Mouse (Mus musculus): ENCODE results near the gene Pou2f2.

Gene Pou2f2

DNA sequence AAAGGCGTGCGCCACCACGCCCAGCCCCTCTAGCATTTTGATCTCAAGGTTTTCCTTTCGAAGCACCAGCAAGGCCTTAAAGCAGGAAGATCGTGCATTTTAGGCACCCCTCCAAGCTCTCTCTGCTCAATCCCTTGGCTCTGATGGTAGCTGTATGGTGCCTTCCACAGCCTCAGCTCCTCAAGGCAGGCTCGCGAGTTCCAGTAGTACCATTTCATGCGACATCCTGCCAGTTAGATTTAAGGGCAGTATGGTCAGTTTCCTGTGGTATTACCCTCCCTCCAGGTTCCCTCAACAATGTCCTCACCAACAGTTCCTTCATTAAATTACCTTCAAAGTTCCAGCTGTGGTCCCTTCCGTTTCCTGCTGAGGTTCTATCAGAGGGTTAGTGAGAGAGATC, 16.6 kb upstream of the Pou2f2 start:
- ATAC-seq (ENCODE audit: low TSS enrichment) = no peak

DNA sequence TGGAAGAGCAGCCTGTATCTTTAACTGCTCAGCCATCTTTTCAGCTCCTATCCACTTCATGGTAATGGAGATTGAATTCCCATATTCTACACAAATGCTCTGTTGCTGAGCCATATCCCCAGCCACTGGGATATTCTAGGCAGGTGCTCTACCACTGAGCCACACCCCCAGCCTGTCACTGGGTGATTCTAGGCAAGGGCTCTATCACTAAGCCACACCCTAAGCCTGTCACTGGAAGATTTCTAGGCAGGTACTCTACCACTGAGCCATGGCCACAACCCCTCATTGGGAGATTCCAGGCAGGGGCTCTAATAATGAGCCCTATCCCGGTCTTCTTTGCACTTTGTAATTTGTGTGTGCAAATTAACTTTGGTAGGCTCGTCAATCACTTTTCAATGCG, 15.6 kb upstream of the Pou2f2 start:
- ATAC-seq (ENCODE audit: low TSS enrichment) = no peak

GRCm38 (mm10) chr7:25192110-25192509, 12.6 kb upstream of the Pou2f2 start:
- no peak for ATAC-seq (ENCODE audit: low TSS enrichment)

GRCm38 (mm10) chr7:25190806-25191205, 11.3 kb upstream of the Pou2f2 start:
- no peak for ATAC-seq (ENCODE audit: low TSS enrichment)

GRCm38 (mm10) chr7:25187662-25188650, 8.4 kb upstream of the Pou2f2 start:
- peak; percentile 85; the same call in 1 of the 2 replicates for ATAC-seq (ENCODE audit: low TSS enrichment)

DNA sequence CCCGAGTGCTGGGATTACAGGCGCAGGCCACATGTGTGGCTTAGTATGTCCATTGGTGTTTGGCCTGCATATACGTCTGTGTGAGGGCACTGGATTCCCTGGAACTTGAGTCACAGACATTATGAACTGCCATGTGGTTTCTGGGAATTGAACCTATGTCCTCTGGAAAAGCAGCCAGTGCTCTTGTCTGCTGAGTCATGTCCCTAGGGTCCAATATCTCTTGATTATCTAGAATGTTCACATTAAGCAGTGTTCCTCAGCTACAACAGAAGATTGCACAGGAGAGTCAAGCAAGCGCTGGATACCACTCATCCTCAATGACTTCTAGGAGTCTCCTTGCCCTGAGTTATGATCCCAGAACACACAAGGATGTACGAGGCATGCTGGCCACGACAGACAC, 4.6 kb upstream of the Pou2f2 start:
- no peak for ATAC-seq (ENCODE audit: low TSS enrichment)

DNA sequence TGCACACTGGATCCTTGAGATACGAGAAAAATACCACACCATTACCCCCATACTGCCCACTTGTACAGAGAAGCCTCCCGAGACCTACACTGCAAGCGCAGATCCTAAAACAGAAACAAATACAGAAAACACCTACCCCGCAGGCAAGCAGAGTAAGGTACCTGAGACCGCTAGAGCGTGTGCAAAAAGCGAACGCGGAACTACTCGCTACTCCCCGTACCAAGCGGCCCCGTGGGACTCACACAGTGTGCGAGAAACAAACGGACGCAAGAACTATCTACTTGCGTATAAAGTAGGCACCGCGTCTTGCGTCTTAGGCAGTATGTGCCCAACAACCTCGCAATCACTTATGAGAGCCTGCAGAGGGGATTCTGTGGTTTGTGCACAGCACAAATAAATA, 2.3 kb upstream of the Pou2f2 start:
- ATAC-seq (ENCODE audit: low TSS enrichment) = no peak

- no peak for ATAC-seq (ENCODE audit: low TSS enrichment)
Observed at GRCm38 (mm10) chr7:25181331-25181790, 1.8 kb upstream of the Pou2f2 start.

GRCm38 (mm10) chr7:25180512-25180911, 986 bp upstream of the Pou2f2 start:
- ATAC-seq (ENCODE audit: low TSS enrichment) = no peak

DNA sequence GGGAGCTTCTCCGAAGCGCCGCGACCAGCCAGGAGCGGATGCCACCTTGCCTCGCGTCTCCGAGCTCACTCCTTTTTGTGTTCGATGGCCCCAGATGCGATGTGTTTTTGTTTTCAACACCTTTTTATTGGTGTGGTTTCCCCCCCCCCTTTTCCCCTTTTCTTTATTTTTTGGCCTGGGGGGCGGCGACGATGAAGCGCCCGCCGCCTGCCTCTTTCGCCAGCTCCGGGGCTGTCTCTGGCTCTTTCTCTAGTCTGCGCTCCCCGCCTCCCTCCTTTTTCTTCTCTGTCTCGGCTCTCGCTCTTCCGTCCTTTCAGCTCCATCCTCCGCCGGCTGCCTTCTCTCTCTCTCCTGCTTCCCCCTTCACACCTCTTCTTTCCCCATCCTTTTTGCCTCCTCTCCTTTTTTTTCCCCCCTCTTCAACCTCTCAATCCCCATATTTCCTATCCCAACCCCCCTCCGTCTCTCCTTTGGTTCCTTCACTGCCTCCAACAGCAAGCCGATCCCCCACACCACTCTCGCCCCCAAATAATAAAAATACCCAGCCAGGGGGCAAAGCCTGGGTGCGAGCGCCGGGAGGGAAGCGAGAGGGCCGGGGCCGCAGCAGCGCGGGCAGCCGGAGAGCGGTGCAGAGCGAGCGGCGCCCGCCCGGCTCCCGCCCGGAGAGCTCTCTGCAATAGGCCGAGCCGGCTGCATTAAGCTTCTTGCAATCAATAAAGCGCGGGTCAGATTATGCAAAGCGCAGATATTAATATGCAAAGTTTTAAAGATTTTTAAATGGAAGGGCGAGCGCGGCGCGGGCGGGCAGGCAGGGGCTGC, 530 bp downstream of the Pou2f2 start:
- peak; percentile 33; the same call in 1 of the 2 replicates for ATAC-seq (ENCODE audit: low TSS enrichment)

GRCm38 (mm10) chr7:25178317-25178716, 1.2 kb downstream of the Pou2f2 start:
- peak; percentile 13; the same call in 1 of the 2 replicates for ATAC-seq (ENCODE audit: low TSS enrichment)

GRCm38 (mm10) chr7:25174343-25174742, 5.2 kb downstream of the Pou2f2 start:
- ATAC-seq (ENCODE audit: low TSS enrichment) = no peak

DNA sequence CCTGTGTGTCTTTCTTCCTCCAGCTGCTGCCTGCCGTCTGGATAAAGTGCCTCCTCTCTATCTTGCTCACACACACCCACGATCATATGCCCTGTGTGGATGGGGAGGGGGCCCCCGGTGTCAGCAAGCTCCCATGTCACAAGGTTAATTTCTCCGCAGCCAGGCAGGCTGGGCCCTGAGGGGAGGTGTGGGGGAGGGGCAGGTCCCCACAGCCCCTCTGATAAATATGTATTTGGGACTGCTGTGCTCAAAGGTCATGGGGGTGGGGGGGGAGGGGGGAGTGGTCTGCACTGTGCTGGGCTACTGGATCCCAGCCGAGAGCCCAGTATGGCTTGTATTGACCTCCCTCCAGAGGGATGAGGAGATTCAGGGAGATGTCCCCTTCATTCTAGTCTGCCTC, 6.9 kb downstream of the Pou2f2 start:
- no peak for ATAC-seq (ENCODE audit: low TSS enrichment)

DNA sequence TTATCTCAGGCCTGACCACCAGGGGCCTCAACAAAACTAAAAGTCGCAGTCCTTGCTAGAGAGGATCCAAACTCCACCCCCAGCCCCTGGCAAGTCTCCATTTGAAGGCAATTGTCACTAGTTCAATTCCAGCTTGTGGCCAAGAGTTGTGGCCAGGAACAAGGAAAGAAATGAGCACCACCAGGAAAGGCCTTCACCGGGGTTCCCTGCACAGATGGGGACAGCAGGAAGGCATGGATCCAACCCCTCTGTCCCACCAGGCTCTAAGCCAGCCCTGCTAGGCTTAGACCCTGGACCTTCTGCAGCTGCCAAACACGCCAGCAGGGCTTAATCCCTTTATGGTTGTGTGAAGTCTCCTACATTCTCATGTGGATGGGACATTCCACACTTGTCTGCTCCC, 8.9 kb downstream of the Pou2f2 start:
- ATAC-seq (ENCODE audit: low TSS enrichment) = no peak

DNA sequence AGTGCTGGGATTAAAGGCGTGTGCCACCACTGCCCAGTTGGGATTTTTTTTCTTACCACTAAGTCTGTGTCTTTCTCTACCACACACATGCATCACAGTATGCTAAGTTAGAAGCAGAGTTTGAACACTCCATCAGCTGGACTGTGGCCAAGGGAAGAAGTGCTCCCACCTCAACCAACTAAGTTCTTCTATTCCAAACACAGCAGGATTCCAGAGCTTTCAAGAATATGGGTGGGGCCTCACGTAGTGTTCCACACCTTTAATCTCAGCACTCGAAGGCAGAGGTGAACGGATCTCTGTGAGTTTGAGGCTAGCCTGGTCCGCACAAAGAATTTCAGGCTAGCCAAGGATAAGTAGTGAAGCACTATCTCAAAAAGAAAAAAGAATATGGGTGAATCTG, 13.4 kb downstream of the Pou2f2 start:
- ATAC-seq (ENCODE audit: low TSS enrichment) = no peak

DNA sequence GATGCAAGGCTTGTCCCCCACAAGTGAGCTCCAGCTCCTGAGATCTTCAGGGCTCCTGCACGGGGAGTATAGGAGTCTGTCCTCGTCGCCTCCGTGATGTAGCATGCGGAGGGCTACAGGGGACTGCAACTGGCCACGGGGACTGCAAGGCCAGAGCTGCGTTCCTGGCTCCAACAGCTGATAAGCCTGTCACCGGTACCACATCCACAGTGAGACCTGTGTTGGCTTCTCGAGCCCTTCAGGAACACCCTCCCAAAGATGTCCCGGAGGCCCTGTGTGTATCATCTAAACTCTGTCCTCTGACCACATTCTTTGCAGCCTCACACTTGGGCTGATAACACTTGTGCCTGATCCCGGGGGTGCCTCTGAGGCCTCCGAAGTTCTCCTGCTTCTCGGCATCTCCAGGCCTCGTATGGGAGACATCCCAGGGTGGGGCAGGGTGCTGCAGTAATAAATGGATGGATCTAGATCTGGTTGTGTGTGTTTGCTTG, 23.3 kb downstream of the Pou2f2 start:
- no peak for ATAC-seq (ENCODE audit: low TSS enrichment)

DNA sequence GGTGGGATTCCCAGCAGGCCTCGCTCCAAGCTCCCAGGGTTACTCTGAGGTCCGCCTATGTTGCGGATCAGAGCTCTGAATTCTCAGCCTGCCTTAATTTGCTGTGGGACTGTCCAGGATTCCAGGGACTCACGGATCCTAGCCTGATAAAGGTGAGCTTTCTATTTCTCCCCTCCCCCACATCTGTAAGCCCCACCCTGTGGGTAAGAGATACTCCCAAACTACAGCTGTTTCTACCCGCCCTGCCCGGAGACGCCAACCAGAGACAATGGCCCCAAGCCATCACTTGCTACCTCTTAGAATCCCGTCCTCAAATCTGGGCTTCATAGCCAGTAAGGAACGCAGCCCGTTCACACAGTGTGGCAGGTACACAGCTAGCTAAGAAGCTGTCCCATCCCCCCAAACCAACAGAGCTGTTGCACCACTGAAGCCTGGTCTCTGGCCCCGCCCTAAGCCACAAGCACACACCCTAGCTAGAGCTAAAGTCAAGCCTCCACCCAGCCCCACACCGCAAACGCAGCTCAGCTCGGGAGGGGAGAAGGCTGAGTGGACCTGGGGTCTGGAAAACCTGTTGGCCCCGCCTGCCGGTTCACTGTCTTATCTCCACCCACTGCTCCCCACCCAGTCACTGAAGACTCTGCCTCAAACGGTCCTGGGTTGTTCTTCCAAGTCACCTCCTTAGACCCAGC, 23.9 kb downstream of the Pou2f2 start:
- no peak for ATAC-seq (ENCODE audit: low TSS enrichment)

- ATAC-seq (ENCODE audit: low TSS enrichment) = no peak
Observed at GRCm38 (mm10) chr7:25154648-25155047, 24.9 kb downstream of the Pou2f2 start.

GRCm38 (mm10) chr7:25153841-25154240, 25.7 kb downstream of the Pou2f2 start:
- no peak for ATAC-seq (ENCODE audit: low TSS enrichment)

DNA sequence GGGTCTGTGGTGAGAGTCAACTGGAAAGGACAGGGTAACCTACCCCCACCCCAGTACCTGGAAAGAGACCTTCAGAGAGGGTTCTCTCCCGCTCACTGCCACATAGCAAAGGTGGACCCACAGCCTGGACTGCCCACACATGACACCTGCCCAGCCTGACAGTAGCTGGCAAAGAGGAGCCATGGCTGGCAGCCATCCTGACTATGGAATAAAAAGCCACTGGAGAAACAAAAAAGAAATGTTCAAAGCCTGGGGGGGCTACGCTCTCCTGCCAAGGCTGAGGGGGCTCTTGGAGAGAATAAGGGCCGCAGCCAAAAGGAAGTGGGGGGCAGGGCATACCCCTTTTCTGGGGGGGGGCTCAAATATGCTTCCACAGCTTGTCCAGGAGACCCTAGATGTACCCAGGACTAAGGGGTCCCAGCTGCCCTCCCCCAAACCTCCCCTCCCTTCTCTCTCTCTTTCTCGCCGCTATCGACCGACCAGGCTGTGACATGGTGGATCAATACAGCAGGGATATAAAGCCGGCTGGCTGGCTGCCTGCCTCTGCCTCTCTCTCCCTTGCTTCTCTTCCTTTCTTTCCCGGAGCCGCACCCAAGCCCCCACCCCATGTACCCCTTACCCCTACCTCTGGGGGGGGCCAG, 27.5 kb downstream of the Pou2f2 start:
- no peak for ATAC-seq (ENCODE audit: low TSS enrichment)

- ATAC-seq (ENCODE audit: low TSS enrichment) = no peak
Observed at GRCm38 (mm10) chr7:25151009-25151408, 28.5 kb downstream of the Pou2f2 start.
